In the genomic region with DNA sequence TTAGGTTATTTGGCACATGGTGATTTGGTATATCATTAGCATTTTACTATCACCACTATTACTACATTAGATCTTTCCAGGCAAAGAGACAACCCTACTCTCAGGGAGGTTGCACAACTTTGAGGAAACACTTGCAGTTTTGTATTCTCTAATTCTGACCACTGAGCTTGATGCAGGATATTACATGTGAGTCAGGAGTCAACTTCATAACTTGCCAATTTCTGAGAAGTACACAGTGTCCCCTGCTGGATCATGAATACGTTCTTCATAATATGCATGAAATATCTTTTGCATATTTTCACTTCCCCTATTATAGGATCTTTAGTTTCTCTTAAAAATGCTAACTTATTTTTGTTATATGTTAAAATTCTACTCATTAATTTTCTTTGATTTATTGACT, we compare ENCODE assay signal across 31 mouse cellular contexts.
DNase-seq lines count a peak whose midpoint lies in the region; ATAC-seq and TF ChIP-seq lines count a peak whose summit lies in the region.
"Had no signal": no experiment of that assay in that cellular context is flagged by ENCODE, and none has a peak within 500 bp of the region (broad histone marks: within the 10 kb centered on the region; RNA-seq: fewer than 3 reads in every experiment).

No protein-coding gene starts in this region.

- no peak overlapping the region for H3K4me3 ChIP-seq in lung, adult 2 months (replicated peaks; ENCODE audit: extremely low read depth, low read depth, low read length)
- H3K4me3 ChIP-seq: embryonic facial prominence, embryonic 13.5 days; forebrain, embryonic 10.5 days; hindbrain, embryonic 10.5 days; intestine, embryonic 15.5 days; liver, embryonic 15.5 days; midbrain, embryonic 12.5 days; myocyte; neural tube, embryonic 12.5 days; stomach, embryonic 15.5 days had no signal

- WGBS in lung, adult 2 months, result 54% methylated on average over 1 of the region's 1 CpGs

- no peaks in the 10 kb centered on the region for H3K4me1 ChIP-seq in lung, adult 2 months (ENCODE audit: control insufficient read depth, insufficient read depth, low read length)
- H3K4me1 ChIP-seq: embryonic facial prominence, embryonic 13.5 days; forebrain, embryonic 10.5 days; hindbrain, embryonic 10.5 days; intestine, embryonic 15.5 days; liver, embryonic 15.5 days; midbrain, embryonic 12.5 days; neural tube, embryonic 12.5 days; stomach, embryonic 15.5 days had no signal

- H3K27me3 ChIP-seq in splenic B cell, adult 2 months (ENCODE audit: control insufficient read depth, insufficient read depth, low read length, poor library complexity, severe bottlenecking), result no peaks in the 10 kb centered on the region
- H3K27me3 ChIP-seq: embryonic facial prominence, embryonic 13.5 days; intestine, embryonic 15.5 days; liver, embryonic 15.5 days; midbrain, embryonic 12.5 days; neural tube, embryonic 12.5 days; stomach, embryonic 15.5 days had no signal

- no peaks in the 10 kb centered on the region for H3K36me3 ChIP-seq in splenic B cell, adult 2 months (ENCODE audit: control insufficient read depth, insufficient read depth, low read length, poor library complexity, severe bottlenecking)
- H3K36me3 ChIP-seq: embryonic facial prominence, embryonic 13.5 days; forebrain, embryonic 10.5 days; hindbrain, embryonic 10.5 days; intestine, embryonic 15.5 days; liver, embryonic 15.5 days; midbrain, embryonic 12.5 days; neural tube, embryonic 12.5 days; stomach, embryonic 15.5 days had no signal

- TF ChIP-seq POLR2A in lung, adult 2 months (IDR thresholded peaks at IDR 0.05; ENCODE audit: borderline replicate concordance, extremely low read depth, low read depth, low read length), result no peak

- no peak for TF ChIP-seq CTCF in lung, adult 2 months (IDR thresholded peaks at IDR 0.05; ENCODE audit: insufficient read depth, low read length)

- DNase-seq in lung, postnatal 36 days, result peak; percentile 37
- no peak for DNase-seq in lung, adult 2 months
- peak; percentile 57 to 68 for DNase-seq in B cell, adult 2 months
- peak; percentile 86 for DNase-seq in splenic B cell, adult 2 months (ENCODE audit: low read depth, low spot score)
- DNase-seq in testis, postnatal 14 days (ENCODE audit: low spot score), result no peak
- DNase-seq: adrenal gland, postnatal 10 days; cerebellum, adult 11 months; cerebellum, adult 9-10 months; cerebellum, postnatal 36 days; embryo, embryonic 11 days; heart, postnatal 14 days; kidney, adult 2 months; kidney, postnatal 36 days; left cerebral cortex, postnatal 4 days; retina, postnatal 1 day; right cerebral cortex, postnatal 14 days; thymus, postnatal 14 days had no signal

- peak; percentile 83 for ATAC-seq in granulocyte monocyte progenitor cell, adult 5-6 weeks (replicated peaks; ENCODE audit: poor library complexity, severe bottlenecking)
- no peak for ATAC-seq in megakaryocyte-erythroid progenitor cell, adult 5-6 weeks (replicated peaks; ENCODE audit: low FRiP score, low TSS enrichment, poor library complexity, severe bottlenecking)
- ATAC-seq: forebrain, embryonic 16.5 days; hindbrain, embryonic 16.5 days; intestine, embryonic 15.5 days; Patski had no signal

Comparison
In these comparisons a context has a peak if more than half of its experiments do, and no peak if none do; other contexts are left out.
1. DNase-seq: peak in lung, postnatal 36 days (single experiment), B cell, adult 2 months (2 of 2) and splenic B cell, adult 2 months (single experiment); none in lung, adult 2 months (single experiment) and testis, postnatal 14 days (single experiment).